Mouse (Mus musculus) small intestine, adult 2 months (tissue): ENCODE measurements around the gene Itsn1.

Experiments used
- CTCF ChIP-seq: fragments of 200-500 bp; IDR thresholded peaks from 2 replicates; pipeline ENCODE4 v1.5.1; 2012; ENCODE audit warnings: low read depth, mild to moderate bottlenecking, control low read depth, inconsistent platforms, low read length, moderate library complexity, mixed read lengths; ENCODE audit not compliant: insufficient replicate concordance, insufficient read length; ENCODE audit errors: extremely low read depth
- POLR2A ChIP-seq: fragments of 200-500 bp; IDR thresholded peaks from 2 replicates; pipeline ENCODE4 v1.6.1; 2012; ENCODE audit warnings: low read depth, mild to moderate bottlenecking, control low read depth, inconsistent platforms, low read length, moderate library complexity

DNA sequence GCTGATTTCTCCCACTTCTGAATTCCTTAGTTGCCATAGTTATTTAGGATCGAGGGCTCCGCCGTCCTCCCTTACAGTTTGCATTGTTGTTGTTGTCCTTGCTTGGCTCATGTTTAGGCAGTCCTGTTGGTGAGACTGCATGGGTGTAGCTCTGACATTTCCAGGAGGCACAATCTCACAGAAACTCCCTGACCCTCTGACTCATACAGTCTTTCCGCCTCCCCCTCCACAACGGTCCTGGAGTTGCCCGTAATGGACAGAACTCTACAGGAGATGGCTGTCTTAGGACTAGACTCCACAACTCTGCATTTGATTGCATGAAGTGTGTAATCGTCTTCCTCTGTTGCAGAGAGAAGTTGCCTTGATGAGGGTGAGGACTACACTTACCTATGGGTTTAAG lies 65.2 kb downstream of the Itsn1 start:
- TF ChIP-seq CTCF (no peak), POLR2A (no peak)
